Mouse (Mus musculus): ENCODE data around the gene Samd15. TPM values are rescaled to one million over a fixed set of nuclear protein-coding genes. Genes with fewer than 3 reads are reported as not detected.
"Not testable (repeated sequence)": the region's sequence is repeated elsewhere in the genome, so short reads cannot be mapped to it uniquely, and the experiment has no call there.

Gene Samd15
- 1.7 and 2.4 TPM in 2 replicates for polyA plus RNA-seq (2015; fragmentation: Nextera tagmentation; extraction: Ambion mirVana)

DNA sequence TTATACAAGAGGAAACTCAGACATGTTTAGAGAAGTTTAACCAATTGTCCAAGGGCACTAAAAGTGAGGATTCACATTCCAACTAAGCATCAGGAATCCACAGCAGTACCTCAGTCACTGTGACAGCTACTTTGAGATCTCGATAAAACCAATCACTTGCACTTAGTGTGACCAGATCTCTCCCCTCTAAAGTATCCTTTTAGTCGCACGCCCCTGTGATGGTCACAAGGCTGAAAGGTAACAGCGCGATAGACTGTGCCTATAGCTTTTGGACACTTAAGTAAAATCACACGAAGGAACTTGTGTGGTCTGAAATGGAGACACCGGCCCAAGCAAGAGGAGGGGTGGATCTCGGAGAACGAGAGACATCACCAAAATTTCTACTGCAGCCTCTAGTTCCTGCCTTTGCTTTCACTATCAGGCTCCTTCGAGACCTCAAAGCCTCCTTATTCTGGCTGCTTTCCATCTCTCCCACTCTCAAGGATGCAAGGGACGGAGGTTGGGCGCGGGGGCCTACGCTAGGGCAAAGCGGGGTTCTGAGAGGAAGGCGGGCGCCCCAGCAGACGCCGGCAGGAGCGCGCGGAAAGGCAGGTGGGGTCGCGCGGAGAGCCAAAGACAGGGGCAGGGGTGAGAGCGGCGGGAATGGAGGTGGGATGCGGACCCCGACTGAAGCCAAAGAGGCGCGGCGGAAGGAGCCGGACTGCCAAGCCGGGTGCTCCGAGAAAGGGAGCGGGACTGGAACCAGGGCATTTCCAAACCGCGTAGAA lies at the start of gene Samd15:
Gene Samd15, plus strand, starts transcription at position 518 of the 767 bp plus-strand sequence.
- under 1% methylated on average over 29 of the region's 38 CpGs for WGBS
- H3K36me3 ChIP-seq = no peaks in the 10 kb centered on the region
- peak within 1 kb of the TSS; percentile 66 for H3K4me2 ChIP-seq
- H3K27me3 ChIP-seq = no peaks in the 10 kb centered on the region
- H3K4me1 ChIP-seq (replicated peaks) = peaks cover 25% of the 10 kb centered on the region
- H3K9me3 ChIP-seq = no peaks in the 10 kb centered on the region
- peak within 1 kb of the TSS; percentile 94 for H3K9ac ChIP-seq
- peak; percentile 65 for ATAC-seq (ENCODE audit: low FRiP score)
- H3K4me3 ChIP-seq = peak within 1 kb of the TSS; percentile 85
- peak within 1 kb of the TSS; percentile 94 for H3K27ac ChIP-seq

DNA sequence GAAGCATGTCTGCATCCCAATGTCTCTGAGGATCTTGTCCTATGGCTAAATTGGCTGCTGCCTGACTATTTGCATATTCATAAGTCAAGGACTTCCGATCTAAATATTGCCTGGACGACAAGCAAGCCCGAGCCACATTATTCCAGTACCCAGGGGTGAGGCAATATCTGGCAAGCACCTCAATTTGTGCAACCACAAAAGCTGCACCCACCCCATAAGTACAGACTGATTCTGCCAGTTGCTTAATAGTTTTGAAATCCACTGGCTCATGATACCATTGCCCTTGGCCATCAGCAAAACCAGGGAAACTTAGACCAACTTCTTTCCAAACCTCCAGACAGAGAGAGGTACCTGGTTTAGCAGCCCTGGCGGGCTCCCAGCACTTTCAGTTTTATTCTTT lies 45.1 kb upstream of the Samd15 start:
- not testable (repeated sequence) for H3K4me3 ChIP-seq; ATAC-seq (ENCODE audit: low FRiP score); H3K9me3 ChIP-seq; H3K36me3 ChIP-seq; H3K27me3 ChIP-seq; H3K9ac ChIP-seq; H3K27ac ChIP-seq; H3K4me2 ChIP-seq; H3K4me1 ChIP-seq (replicated peaks)
- WGBS = 89% methylated on average over 4 of the region's 4 CpGs

DNA sequence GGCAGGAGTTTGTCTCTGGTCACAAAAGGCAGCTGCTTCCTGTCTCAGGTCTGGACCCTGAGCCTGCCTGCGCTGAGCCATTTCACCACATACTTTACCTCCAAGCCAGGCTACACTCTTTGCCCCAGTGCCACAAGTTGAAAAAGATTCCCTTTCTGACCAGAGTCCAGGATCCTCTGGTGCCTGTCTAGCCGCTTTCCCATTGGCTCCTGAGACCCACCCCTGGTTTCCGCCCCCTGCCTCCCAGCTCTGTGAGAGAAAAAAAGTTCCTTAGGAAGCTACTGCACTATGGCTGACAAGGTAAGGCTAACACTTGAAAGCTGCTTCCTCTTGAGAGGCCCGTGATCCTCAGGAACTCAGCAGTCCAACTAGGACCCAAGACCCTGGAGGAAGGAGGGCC lies 42.2 kb upstream of the Samd15 start:
- WGBS = 55% methylated on average over 4 of the region's 4 CpGs
- no peaks in the 10 kb centered on the region; the same call in 1 of the 2 replicates for H3K4me1 ChIP-seq (replicated peaks)
- no peak overlapping the region for H3K9ac ChIP-seq
- peaks cover 11% of the 10 kb centered on the region; the same call in 1 of the 2 replicates for H3K36me3 ChIP-seq
- H3K4me3 ChIP-seq = no peak overlapping the region
- H3K9me3 ChIP-seq = no peaks in the 10 kb centered on the region
- no peak for ATAC-seq (ENCODE audit: low FRiP score)
- no peak overlapping the region for H3K4me2 ChIP-seq
- no peak overlapping the region for H3K27ac ChIP-seq
- H3K27me3 ChIP-seq = no peaks in the 10 kb centered on the region

DNA sequence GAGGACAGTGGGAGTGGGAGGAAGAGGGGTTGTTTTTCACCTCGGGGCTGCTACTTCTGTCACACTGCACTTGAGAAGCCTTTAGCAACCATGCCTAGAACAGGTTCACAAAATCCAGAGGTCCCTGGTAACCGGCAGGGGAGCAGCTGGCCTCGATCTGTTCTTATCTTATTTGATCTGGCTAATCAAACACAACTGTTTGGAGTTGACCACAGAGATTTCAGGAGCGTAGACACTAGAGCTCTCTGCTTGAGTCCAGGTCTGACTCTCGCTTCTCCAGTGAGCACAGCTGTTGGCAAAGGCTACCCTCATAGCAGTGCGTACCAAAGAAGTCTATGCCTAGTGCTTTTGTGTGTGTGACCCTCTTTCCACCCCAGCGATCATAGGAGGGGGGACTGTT lies 41.4 kb upstream of the Samd15 start:
- ATAC-seq (ENCODE audit: low FRiP score) = no peak
- no peak overlapping the region for H3K27ac ChIP-seq
- no peaks in the 10 kb centered on the region; the same call in 1 of the 2 replicates for H3K4me1 ChIP-seq (replicated peaks)
- H3K36me3 ChIP-seq = peaks cover 16% of the 10 kb centered on the region; the same call in 1 of the 2 replicates
- 79% methylated on average over 7 of the region's 7 CpGs for WGBS
- no peak overlapping the region for H3K9ac ChIP-seq
- H3K4me3 ChIP-seq = no peak overlapping the region
- H3K27me3 ChIP-seq = no peaks in the 10 kb centered on the region
- no peak overlapping the region for H3K4me2 ChIP-seq
- no peaks in the 10 kb centered on the region for H3K9me3 ChIP-seq

DNA sequence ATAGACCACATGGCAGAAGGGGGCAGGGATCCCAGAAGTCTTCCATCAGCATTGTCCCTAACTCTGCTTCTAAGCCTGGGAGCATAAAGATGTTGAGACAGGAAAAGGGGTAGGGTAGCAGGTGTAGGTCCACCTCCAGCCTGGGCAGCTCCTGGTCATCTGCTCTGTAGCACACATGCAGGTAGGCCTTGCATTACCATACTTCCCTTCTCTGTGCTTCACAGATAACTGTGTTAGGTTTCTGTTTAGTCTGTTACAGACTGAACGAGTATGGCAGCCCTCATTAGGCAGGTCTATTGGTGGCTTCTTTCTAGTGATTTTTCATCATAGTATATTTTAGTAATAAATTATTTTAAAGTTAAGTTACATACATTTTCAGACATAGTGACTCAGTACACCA lies 39.2 kb upstream of the Samd15 start:
- 91% methylated on average over 1 of the region's 1 CpGs for WGBS
- Histone ChIP-seq H3K4me3 (no peak overlapping the region), H3K27me3 (no peaks in the 10 kb centered on the region), H3K4me1 (replicated peaks) (no peaks in the 10 kb centered on the region; the same call in 1 of the 2 replicates), H3K9me3 (no peaks in the 10 kb centered on the region), H3K4me2 (no peak overlapping the region), H3K36me3 (peaks cover 33% of the 10 kb centered on the region), H3K27ac (no peak overlapping the region), H3K9ac (no peak overlapping the region)
- ATAC-seq (ENCODE audit: low FRiP score) = no peak

DNA sequence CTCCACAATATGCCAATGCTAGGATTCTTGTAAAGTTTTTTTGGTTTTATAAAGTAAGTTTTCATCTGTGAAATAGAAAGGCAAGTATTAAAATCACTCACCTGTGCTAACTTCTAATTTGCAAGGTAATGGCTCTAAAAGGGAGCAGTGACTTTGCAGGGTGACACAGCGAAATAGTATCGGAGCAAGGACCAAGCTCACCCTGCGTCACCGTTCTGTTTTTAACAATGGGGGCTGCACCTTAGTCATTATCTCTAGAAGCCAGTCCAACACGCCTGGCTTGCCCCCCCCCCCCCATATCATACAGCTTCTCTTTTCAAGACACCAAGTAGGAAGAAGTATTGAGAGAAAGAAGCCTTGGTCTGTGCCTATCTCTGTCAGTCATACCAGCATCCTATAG lies 38.7 kb upstream of the Samd15 start:
- ATAC-seq (ENCODE audit: low FRiP score) = no peak
- Histone ChIP-seq H3K9me3 (no peaks in the 10 kb centered on the region), H3K4me1 (replicated peaks) (no peaks in the 10 kb centered on the region; the same call in 1 of the 2 replicates), H3K36me3 (peaks cover 36% of the 10 kb centered on the region), H3K27me3 (no peaks in the 10 kb centered on the region), H3K9ac (no peak overlapping the region), H3K4me2 (no peak overlapping the region), H3K4me3 (no peak overlapping the region), H3K27ac (no peak overlapping the region)
- WGBS = 92% methylated on average over 5 of the region's 5 CpGs

DNA sequence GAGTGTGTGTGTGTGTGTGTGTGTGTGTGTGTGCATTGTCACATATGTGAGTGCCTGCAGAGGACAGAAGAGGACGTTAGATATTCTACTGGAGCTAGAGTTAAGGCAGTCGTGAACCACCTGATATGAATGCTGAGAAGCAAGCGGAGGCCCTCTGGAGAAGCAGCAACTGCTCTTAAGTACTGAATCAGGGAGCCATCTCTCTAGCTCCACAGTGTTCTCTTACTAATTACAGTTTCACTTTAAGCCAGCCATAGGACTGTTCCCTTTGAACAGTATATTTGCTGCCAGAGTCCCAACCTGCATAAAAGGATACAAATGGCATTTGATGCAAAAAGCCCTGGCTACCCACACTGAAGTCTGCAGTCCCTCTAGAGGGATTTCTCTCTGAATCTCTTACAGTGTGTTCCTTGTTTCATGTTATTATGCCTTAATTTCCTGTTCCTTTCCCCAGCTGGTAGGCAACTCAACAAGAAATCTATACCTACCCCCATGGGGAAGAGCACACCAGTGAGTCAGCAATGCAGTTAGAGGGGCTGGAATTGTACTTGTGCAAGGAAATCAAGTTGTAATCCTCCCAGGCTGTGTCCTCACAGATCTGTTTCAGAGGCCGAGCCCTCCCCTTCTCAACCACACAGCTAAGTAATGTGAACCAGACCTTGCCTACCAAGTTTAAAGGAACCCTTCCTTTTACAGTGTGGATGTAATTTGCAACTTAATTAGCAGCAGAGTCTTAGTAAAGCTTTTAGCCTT lies 24.2 kb upstream of the Samd15 start:
- no peak overlapping the region for H3K4me3 ChIP-seq
- 83% methylated on average over 4 of the region's 4 CpGs for WGBS
- H3K27ac ChIP-seq = peak overlapping the region; percentile 13; the same call in 1 of the 2 replicates
- ATAC-seq (ENCODE audit: low FRiP score) = no peak
- no peak overlapping the region for H3K4me2 ChIP-seq
- H3K4me1 ChIP-seq (replicated peaks) = no peaks in the 10 kb centered on the region
- H3K36me3 ChIP-seq = peaks cover 66% of the 10 kb centered on the region
- no peaks in the 10 kb centered on the region for H3K27me3 ChIP-seq
- no peak overlapping the region for H3K9ac ChIP-seq
- H3K9me3 ChIP-seq = no peaks in the 10 kb centered on the region

DNA sequence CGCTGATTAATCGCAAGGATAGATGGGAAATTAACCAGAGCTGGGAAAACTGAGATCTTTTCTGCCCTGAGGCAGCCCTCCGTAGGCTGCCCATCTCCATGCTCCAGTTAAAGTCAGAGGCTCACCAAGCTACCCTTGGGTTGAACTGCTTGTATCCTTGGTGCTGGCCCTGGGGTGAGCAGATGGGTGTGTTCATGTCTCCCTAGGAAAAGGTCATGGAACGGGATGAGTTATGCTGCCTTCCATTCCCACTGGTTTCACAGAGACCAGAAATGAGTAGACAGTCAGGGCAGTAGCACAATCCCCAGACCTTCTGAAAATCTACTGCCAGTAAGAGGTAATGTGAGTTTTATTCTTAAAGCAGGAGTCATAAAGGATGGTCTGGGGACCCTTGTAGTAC lies 21.9 kb upstream of the Samd15 start:
- no peak overlapping the region for H3K27ac ChIP-seq
- H3K9ac ChIP-seq = no peak overlapping the region
- no peaks in the 10 kb centered on the region for H3K4me1 ChIP-seq (replicated peaks)
- no peaks in the 10 kb centered on the region for H3K9me3 ChIP-seq
- no peaks in the 10 kb centered on the region for H3K27me3 ChIP-seq
- ATAC-seq (ENCODE audit: low FRiP score) = no peak
- peaks cover 51% of the 10 kb centered on the region for H3K36me3 ChIP-seq
- WGBS = 98% methylated on average over 4 of the region's 4 CpGs
- no peak overlapping the region for H3K4me3 ChIP-seq
- H3K4me2 ChIP-seq = no peak overlapping the region

DNA sequence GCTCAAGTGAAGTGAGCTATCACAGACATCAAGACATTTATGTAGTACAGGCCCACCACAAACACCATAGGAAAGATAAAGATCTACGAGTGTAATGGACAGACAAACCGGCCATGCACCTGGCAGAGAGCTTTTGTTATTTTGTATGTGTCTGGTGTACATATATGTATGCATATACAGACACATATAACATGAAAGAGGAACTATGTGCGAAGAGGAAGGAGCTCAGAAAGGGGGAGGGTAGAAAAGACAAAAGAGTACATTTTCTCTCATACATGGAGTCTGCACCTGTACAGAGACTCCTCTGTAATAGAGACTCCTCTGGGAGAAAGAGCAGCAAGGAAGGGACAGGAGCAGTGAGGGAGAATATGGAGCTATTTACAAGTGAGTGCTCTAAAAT lies 6.5 kb upstream of the Samd15 start:
- Histone ChIP-seq H3K4me1 (replicated peaks) (peaks cover 11% of the 10 kb centered on the region), H3K4me3 (no peak overlapping the region), H3K36me3 (no peaks in the 10 kb centered on the region), H3K4me2 (no peak overlapping the region), H3K9ac (no peak overlapping the region), H3K27me3 (no peaks in the 10 kb centered on the region), H3K27ac (no peak overlapping the region), H3K9me3 (no peaks in the 10 kb centered on the region)
- 92% methylated on average over 3 of the region's 3 CpGs for WGBS
- no peak for ATAC-seq (ENCODE audit: low FRiP score)

DNA sequence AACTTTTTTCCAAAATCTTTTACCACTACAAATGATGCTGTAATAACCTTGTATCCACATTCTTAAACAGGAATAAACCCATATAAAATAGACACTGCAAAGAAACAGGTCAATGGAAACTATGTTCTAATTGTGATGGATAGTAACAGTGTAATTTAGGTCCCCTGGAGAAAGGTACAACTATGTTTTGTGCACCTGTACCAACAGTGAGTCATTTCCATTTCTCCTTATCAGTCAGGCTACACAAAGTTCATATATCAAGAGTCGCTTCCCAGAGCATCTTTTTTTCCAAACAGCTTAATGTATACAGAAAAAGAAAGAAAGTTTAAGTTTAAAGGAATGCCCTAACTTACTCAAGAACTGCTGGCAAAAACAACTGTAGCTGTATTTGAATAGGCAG lies 4.5 kb upstream of the Samd15 start:
- no peak overlapping the region for H3K9ac ChIP-seq
- ATAC-seq (ENCODE audit: low FRiP score) = no peak
- no peaks in the 10 kb centered on the region for H3K9me3 ChIP-seq
- WGBS = 86% methylated on average over 1 of the region's 1 CpGs
- no peak overlapping the region for H3K4me3 ChIP-seq
- H3K4me2 ChIP-seq = no peak overlapping the region
- no peaks in the 10 kb centered on the region for H3K27me3 ChIP-seq
- no peak overlapping the region for H3K27ac ChIP-seq
- no peaks in the 10 kb centered on the region for H3K36me3 ChIP-seq
- H3K4me1 ChIP-seq (replicated peaks) = peaks cover 22% of the 10 kb centered on the region

DNA sequence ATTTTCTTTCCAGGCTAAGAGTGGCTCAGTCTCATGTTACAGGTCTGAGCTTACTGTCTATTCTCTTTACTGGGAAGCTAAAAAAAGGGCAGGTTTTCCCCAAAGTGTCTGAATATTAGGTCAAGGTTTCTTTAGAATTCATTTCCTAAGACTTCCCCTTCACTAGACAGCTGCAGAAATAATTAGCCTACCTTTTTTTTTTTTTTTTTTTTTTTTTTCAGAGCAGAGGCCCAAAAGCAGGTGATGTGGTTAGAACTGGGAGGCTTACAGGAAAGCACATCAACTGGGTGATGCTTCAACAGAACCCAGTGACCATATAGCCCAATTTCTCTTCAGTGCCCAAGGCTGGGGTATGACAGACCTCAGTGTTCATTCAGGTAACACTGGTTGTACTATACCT lies 3.2 kb upstream of the Samd15 start:
- H3K27ac ChIP-seq = no peak overlapping the region
- H3K4me2 ChIP-seq = no peak overlapping the region
- H3K4me3 ChIP-seq = no peak overlapping the region
- no peak overlapping the region for H3K9ac ChIP-seq
- H3K9me3 ChIP-seq = no peaks in the 10 kb centered on the region
- peaks cover 25% of the 10 kb centered on the region for H3K4me1 ChIP-seq (replicated peaks)
- H3K27me3 ChIP-seq = no peaks in the 10 kb centered on the region
- no peak for ATAC-seq (ENCODE audit: low FRiP score)
- H3K36me3 ChIP-seq = no peaks in the 10 kb centered on the region

DNA sequence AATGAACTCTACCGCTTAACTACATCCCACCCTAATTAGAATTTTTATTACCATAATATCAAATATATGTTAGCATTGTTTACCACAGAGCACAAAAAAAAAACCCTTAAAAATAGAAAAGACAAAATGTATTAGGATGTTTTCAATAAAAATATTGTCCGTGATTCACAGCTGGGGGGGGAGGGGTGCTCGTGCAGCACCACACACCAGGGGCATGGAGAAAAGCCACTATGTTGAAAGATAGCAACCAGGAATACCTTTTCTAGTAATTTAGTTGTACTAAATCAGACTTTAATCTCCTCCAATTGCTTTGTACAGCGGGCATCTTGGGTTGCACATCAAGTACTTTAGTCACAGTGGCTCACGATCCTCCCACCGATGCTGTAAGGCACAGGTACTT lies 731 bp upstream of the Samd15 start:
- 47% methylated on average over 6 of the region's 6 CpGs for WGBS
- peak overlapping the region; percentile 66 for H3K4me2 ChIP-seq
- no peak for ATAC-seq (ENCODE audit: low FRiP score)
- H3K4me1 ChIP-seq (replicated peaks) = peaks cover 25% of the 10 kb centered on the region
- peak overlapping the region; percentile 94 for H3K9ac ChIP-seq
- no peak overlapping the region for H3K27ac ChIP-seq
- peak overlapping the region; percentile 85 for H3K4me3 ChIP-seq
- H3K36me3 ChIP-seq = no peaks in the 10 kb centered on the region
- H3K27me3 ChIP-seq = no peaks in the 10 kb centered on the region
- no peaks in the 10 kb centered on the region for H3K9me3 ChIP-seq

Data from hindbrain, embryonic 13.5 days (tissue).